Mouse (Mus musculus): ENCODE measurements at regions not wholly inside any gene's neighbourhood (a gene's known extent, or its start where the extent isn't known, plus 50 kb on each side); places are given as distances from the start of the nearest gene placed in this dataset.

- DNase-seq (ENCODE audit: low read depth, low spot score), result no peak
These were observed 352.7 kb upstream of the Tmeff2 start for GRCm38 (mm10) chr1:50547794-50548193.

GRCm38 (mm10) chr1:50572066-50572465 lies 328.4 kb upstream of the Tmeff2 start:
- peak; percentile 68 for DNase-seq (ENCODE audit: low read depth, low spot score)

All from A20 (cell line).